Mouse (Mus musculus): Measurements from ENCODE around the gene Mtg1.

The Mtg1 gene

DNA sequence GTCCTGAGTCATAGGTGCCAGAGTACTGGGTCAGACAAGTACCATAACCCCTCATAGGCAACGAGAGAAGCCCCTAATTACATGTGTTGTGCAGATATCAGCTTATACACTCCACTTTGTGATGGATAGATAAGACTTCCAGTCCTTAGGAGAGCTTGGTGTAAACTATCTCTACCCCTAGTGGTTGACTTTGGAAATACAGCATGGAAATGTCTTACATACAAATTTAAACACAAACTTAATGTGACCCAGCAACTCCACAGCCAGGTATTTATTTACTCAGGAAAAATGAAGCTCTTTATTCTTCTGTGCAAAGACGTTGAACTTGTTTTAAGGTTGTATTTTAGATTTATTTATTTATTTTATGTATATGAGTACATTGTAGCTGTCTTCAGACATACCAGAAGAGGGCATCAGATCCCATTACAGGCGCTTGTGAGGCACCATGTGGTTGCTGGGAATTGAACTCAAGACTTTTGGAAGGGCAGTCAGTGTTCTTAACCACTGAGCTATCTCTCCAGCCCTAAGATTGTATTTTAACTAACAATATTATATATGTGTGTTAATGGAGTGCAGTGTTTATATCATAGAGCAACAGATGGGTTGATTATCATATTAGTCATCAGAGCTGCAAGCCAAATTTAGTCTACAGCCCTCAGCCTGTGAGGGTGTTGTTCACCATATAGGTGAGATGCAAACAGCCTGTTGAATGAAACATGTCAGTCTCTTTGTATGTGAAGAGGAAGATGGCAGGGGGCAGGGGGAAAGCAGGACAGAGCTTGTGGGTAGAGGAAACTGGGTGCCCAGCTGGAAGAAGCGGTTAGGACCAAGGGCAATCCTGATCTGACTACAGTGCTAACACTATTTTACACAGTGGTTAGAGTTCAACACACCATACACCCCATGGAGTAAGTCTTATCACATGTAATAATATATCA is 51.3 kb downstream of the Mtg1 start:
- no peak for DNase-seq (ENCODE audit: low read depth, low spot score)

DNA sequence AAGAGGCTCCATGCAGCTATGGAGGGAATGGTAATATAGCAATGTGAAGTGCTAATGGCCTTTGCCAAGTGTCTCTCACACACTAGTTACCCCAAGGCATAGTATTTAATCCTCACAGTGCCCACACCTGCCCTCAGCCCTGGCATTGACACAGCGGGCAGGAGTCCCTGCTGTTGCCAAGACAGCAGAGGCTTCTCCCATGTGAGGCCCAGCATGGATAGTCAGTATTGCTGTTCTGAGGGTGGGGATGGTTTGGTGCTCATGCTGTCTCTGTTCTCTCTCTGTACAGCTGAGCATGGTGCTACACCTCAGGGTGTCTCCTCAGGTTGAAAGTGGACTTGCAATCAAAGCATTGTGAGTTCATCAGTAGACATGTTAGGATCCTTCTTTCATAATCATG is 53.1 kb downstream of the Mtg1 start:
- DNase-seq (ENCODE audit: low read depth, low spot score) = no peak

DNA sequence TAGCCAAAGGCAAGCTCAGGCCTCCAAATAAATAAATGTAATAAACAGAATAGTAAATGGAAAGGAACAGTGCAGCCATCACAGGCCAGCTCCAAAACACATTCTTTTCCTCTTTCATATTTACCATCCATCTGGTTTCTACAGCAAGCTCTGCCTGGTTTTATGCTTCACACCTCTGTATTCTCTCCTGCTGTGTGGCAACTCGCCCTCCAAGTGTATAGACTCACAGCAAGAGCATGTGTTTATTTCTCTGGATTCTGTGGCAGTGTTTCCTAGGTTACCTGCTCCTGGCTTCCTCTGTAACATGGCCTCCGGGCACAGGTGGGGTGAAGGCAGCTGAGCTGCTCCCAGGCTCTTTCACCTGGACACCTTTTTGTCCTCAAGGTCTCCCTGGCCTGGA is 55.1 kb downstream of the Mtg1 start:
- no peak for DNase-seq (ENCODE audit: low read depth, low spot score)

DNA sequence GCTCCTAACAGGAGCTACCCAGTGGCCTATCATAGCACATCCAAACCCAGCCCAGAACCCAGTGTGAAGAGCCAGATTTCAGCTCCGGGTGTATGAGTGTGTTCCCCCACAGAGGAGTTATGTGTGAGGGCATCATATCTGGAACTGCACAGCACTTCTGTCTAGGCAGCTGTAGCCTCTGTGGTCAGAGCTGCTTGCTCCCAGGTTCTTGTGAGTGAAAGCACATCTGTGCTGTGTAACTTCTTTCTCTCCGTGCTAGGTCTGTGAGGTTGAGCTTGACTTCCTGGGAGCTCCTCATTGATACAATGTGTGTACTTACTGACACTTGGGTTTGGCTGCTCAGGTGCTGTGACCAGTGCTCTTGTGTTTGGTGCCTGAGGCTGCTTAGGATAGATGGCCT is 55.5 kb downstream of the Mtg1 start:
- DNase-seq (ENCODE audit: low read depth, low spot score) = no peak

DNA sequence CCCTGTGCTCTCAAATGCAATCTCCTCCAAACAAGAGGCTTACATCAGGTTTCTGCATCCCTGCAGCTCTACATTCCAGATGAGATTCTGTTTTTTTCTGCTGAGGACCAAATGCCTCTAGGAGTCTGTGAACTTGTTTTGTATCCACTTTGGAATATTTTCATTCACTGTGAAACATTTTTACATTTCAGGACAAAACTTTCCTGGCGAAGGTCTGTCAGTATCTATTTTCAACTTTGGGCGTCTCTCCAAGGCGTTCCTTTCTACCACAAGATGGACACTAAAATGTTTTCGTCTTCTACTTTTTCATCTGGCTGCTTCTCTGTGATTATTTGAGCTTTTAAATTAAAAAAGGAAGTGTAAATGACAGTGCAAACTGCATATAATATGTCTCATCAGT is 56.7 kb downstream of the Mtg1 start:
- DNase-seq (ENCODE audit: low read depth, low spot score) = no peak

DNA sequence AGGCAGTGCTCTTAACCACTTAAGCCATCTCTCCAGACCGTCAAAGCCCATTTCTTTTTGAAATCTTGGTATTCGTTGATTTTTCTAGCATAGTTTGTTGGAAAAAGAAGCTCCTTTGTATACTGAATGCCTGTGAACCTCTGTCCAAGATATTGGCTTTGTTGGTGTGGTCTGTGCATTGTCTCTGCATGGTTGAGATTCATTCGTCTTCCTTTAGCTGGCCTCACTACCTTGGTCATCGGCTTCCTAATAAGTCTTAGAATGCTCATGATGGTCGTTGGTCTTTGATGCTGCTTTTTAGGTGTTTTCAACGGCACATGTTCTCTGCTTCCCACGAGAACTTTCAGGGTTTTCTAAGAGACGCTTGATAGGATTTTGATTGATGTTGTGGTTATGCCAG is 58.6 kb downstream of the Mtg1 start:
- no peak for DNase-seq (ENCODE audit: low read depth, low spot score)

All from embryo, embryonic 11.5 days (tissue).